ENCODE assay signal across 25 mouse cellular contexts in genomic region chr7:29162294-29162693, GRCm38 (mm10). TPM values are rescaled to one million over a fixed set of nuclear protein-coding genes. Genes with fewer than 3 reads are reported as not detected.
DNase-seq lines count a peak whose midpoint lies in the region; ATAC-seq and TF ChIP-seq lines count a peak whose summit lies in the region.
"Had no signal": no experiment of that assay in that cellular context is flagged by ENCODE, and none has a peak within 500 bp of the region (broad histone marks: within the 10 kb centered on the region; RNA-seq: fewer than 3 reads in every experiment).

No protein-coding gene starts in this region.

- H3K4me1 ChIP-seq in limb, embryonic 13.5 days: no peaks in the 10 kb centered on the region
- peaks cover 12% of the 10 kb centered on the region for H3K4me1 ChIP-seq in limb, embryonic 10.5 days
- H3K4me1 ChIP-seq in lung, postnatal 0 days (ENCODE audit: insufficient read depth, low read depth, low read length): no peaks in the 10 kb centered on the region; the same call in 1 of the 2 replicates

- 76% methylated on average over 5 of the region's 5 CpGs for WGBS in limb, embryonic 13.5 days
- 76% methylated on average over 5 of the region's 5 CpGs for WGBS in limb, embryonic 10.5 days
- 44% methylated on average over 5 of the region's 5 CpGs for whole genome bisulfite sequencing in lung, postnatal 0 days

- H3K36me3 ChIP-seq in limb, embryonic 13.5 days: peaks cover 18% of the 10 kb centered on the region
- H3K36me3 ChIP-seq in limb, embryonic 10.5 days: peaks cover 20% of the 10 kb centered on the region
- H3K36me3 ChIP-seq in lung, postnatal 0 days (ENCODE audit: insufficient read depth, low read length): no peaks in the 10 kb centered on the region
- H3K36me3 ChIP-seq: liver, embryonic 12.5 days had no signal

- TF ChIP-seq EP300 in lung, postnatal 0 days (IDR thresholded peaks at IDR 0.05): no peak; the same call in 1 of the 2 replicates

- no peaks in the 10 kb centered on the region for H3K9me3 ChIP-seq in limb, embryonic 13.5 days
- H3K9me3 ChIP-seq in limb, embryonic 10.5 days (replicated peaks): no peaks in the 10 kb centered on the region
- no peaks in the 10 kb centered on the region for H3K9me3 ChIP-seq in lung, postnatal 0 days (ENCODE audit: low read length)
- H3K9me3 ChIP-seq: embryonic facial prominence, embryonic 12.5 days; heart, embryonic 13.5 days; hindbrain, embryonic 10.5 days; hindbrain, embryonic 15.5 days; liver, embryonic 12.5 days; megakaryocyte, embryonic 14.5 days; midbrain, embryonic 12.5 days; neural tube, embryonic 12.5 days had no signal

- TF ChIP-seq CTCF in lung, postnatal 0 days (IDR thresholded peaks at IDR 0.05): no peak

- H3K9ac ChIP-seq in limb, embryonic 13.5 days: no peak overlapping the region
- no peak overlapping the region for H3K9ac ChIP-seq in lung, postnatal 0 days (replicated peaks; ENCODE audit: low read depth)
- H3K9ac ChIP-seq: embryonic facial prominence, embryonic 12.5 days; heart, embryonic 13.5 days; hindbrain, embryonic 15.5 days; liver, embryonic 12.5 days; lung, embryonic 14.5 days; midbrain, embryonic 12.5 days; neural tube, embryonic 12.5 days had no signal

- ATAC-seq in limb, embryonic 13.5 days (ENCODE audit: low FRiP score, low read depth): no peak
- ATAC-seq in lung, postnatal 0 days: peak; percentile 79
- ATAC-seq: forebrain, embryonic 14.5 days had no signal

- no peak for DNase-seq in limb, embryonic 10.5 days (ENCODE audit: low spot score)
- peak; percentile 69 for DNase-seq in lung, postnatal 0 days (ENCODE audit: low spot score)
- no peak for DNase-seq in lung, postnatal 4 days
- peak; percentile 23 for DNase-seq in lung, postnatal 10 days
- no peak for DNase-seq in cerebellum, postnatal 25 days
- DNase-seq: adrenal gland, adult 8-10 months; cerebellum, adult 2 months; cerebellum, postnatal 14 days; layer of hippocampus, adult 9-11 months; right cerebral cortex, postnatal 4 days had no signal

- 0 out of 2 replicates have a peak overlapping the region, but pooled peaks have one; percentile 7 for H3K4me2 ChIP-seq in limb, embryonic 13.5 days (replicated peaks)
- peak overlapping the region; percentile 25 for H3K4me2 ChIP-seq in lung, postnatal 0 days (replicated peaks; ENCODE audit: low read depth, low read length)
- H3K4me2 ChIP-seq: embryonic facial prominence, embryonic 12.5 days; heart, embryonic 13.5 days; hindbrain, embryonic 15.5 days; lung, embryonic 14.5 days; midbrain, embryonic 12.5 days; neural tube, embryonic 12.5 days had no signal

- H3K27ac ChIP-seq in limb, embryonic 13.5 days: no peak overlapping the region
- H3K27ac ChIP-seq in limb, embryonic 10.5 days: no peak overlapping the region
- peak overlapping the region; percentile 76 for H3K27ac ChIP-seq in lung, postnatal 0 days (ENCODE audit: low read length)
- H3K27ac ChIP-seq: embryonic facial prominence, embryonic 12.5 days; heart, adult 2 months; heart, embryonic 13.5 days; hindbrain, embryonic 10.5 days; hindbrain, embryonic 15.5 days; liver, embryonic 12.5 days; midbrain, embryonic 12.5 days; neural tube, embryonic 12.5 days had no signal

- H3K27me3 ChIP-seq in limb, embryonic 13.5 days: peaks cover 35% of the 10 kb centered on the region
- peaks cover 53% of the 10 kb centered on the region for H3K27me3 ChIP-seq in limb, embryonic 10.5 days (ENCODE audit: low read depth, poor library complexity, severe bottlenecking)
- H3K27me3 ChIP-seq in lung, postnatal 0 days (replicated peaks; ENCODE audit: insufficient read depth, low read length): no peaks in the 10 kb centered on the region

- no peak overlapping the region for H3K4me3 ChIP-seq in limb, embryonic 13.5 days
- H3K4me3 ChIP-seq in limb, embryonic 10.5 days: no peak overlapping the region
- H3K4me3 ChIP-seq in lung, postnatal 0 days (ENCODE audit: low read depth, low read length): no peak overlapping the region
- H3K4me3 ChIP-seq: embryonic facial prominence, embryonic 12.5 days; heart, adult 2 months; heart, embryonic 13.5 days; hindbrain, embryonic 10.5 days; hindbrain, embryonic 15.5 days; liver, embryonic 12.5 days; midbrain, embryonic 12.5 days; myocyte; neural tube, embryonic 12.5 days had no signal

RNA-seq across cellular contexts. Expression of gene Fam98c, which starts 6.3 kb away (rescaled TPM):
- 11.5 and 12.5 TPM in 2 replicates for polyA plus RNA-seq in limb, embryonic 13.5 days (2015; fragmentation: Nextera tagmentation; extraction: Ambion mirVana)
- 10.7 and 11.2 TPM in 2 replicates for polyA plus RNA-seq in limb, embryonic 10.5 days (2016; fragmentation: Nextera tagmentation; extraction: Ambion mirVana)
- polyA plus RNA-seq in lung, postnatal 0 days (2015; fragmentation: Nextera tagmentation; extraction: Ambion mirVana): 35.7 and 40.2 TPM in 2 replicates

RNA-seq across cellular contexts. Expression of gene Ggn, which starts 7.7 kb away (rescaled TPM):
- polyA plus RNA-seq in limb, embryonic 13.5 days (2015; fragmentation: Nextera tagmentation; extraction: Ambion mirVana): 0.47 and 0.50 TPM in 2 replicates
- 0.29 and 0.38 TPM in 2 replicates for polyA plus RNA-seq in limb, embryonic 10.5 days (2016; fragmentation: Nextera tagmentation; extraction: Ambion mirVana)
- polyA plus RNA-seq in lung, postnatal 0 days (2015; fragmentation: Nextera tagmentation; extraction: Ambion mirVana): 0.11 and 0.44 TPM in 2 replicates
- polyA plus RNA-seq: activated CD4-positive, CD25-positive, alpha-beta regulatory T cell, adult 4 months; inflammation-experienced regulatory T-cells, adult 6 months had no signal

RNA-seq across cellular contexts. Expression of gene Spred3, which starts 7.9 kb away (rescaled TPM):
- polyA plus RNA-seq in limb, embryonic 13.5 days (2015; fragmentation: Nextera tagmentation; extraction: Ambion mirVana): 4.2 and 4.4 TPM in 2 replicates
- polyA plus RNA-seq in limb, embryonic 10.5 days (2016; fragmentation: Nextera tagmentation; extraction: Ambion mirVana): 2.7 and 3.3 TPM in 2 replicates
- polyA plus RNA-seq in lung, postnatal 0 days (2015; fragmentation: Nextera tagmentation; extraction: Ambion mirVana): 0.95 and 0.98 TPM in 2 replicates

RNA-seq across cellular contexts. Expression of gene Psmd8, which starts 18.2 kb away (rescaled TPM):
- 270 and 272 TPM in 2 replicates for polyA plus RNA-seq in limb, embryonic 13.5 days (2015; fragmentation: Nextera tagmentation; extraction: Ambion mirVana)
- 321 and 323 TPM in 2 replicates for polyA plus RNA-seq in limb, embryonic 10.5 days (2016; fragmentation: Nextera tagmentation; extraction: Ambion mirVana)
- polyA plus RNA-seq in lung, postnatal 0 days (2015; fragmentation: Nextera tagmentation; extraction: Ambion mirVana): 234 and 250 TPM in 2 replicates

RNA-seq across cellular contexts. Expression of gene Rasgrp4, which starts 27.6 kb away (rescaled TPM):
- polyA plus RNA-seq in limb, embryonic 13.5 days (2015; fragmentation: Nextera tagmentation; extraction: Ambion mirVana): 0.56 and 0.69 TPM in 2 replicates
- polyA plus RNA-seq in limb, embryonic 10.5 days (2016; fragmentation: Nextera tagmentation; extraction: Ambion mirVana): 0.60 and 0.70 TPM in 2 replicates
- polyA plus RNA-seq in lung, postnatal 0 days (2015; fragmentation: Nextera tagmentation; extraction: Ambion mirVana): 1.3 and 2.4 TPM in 2 replicates

Comparison
In these comparisons a context has a peak if more than half of its experiments do, and no peak if none do; other contexts are left out.
1. DNase-seq: peak in lung, postnatal 0 days (single experiment) and lung, postnatal 10 days (single experiment); none in limb, embryonic 10.5 days (single experiment), lung, postnatal 4 days (0 of 2) and cerebellum, postnatal 25 days (0 of 2).